Mouse (Mus musculus): ENCODE measurements around the gene Pip4k2a. TPM values are rescaled to one million over a fixed set of nuclear protein-coding genes. Genes with fewer than 3 reads are reported as not detected.
A peak's percentile ranks its signal among the peaks of the same experiment; 100 is the strongest.

Gene Pip4k2a
- polyA plus RNA-seq, 2 experiments: 15.2 to 16.6 TPM

GRCm38 (mm10) chr2:18974882-18975645 is 22.9 kb downstream of the Pip4k2a start:
- H3K27ac ChIP-seq: no peak overlapping the region
- H3K4me3 ChIP-seq (ENCODE audit: insufficient read depth in 1 of 2, low read depth in 2 of 2, low read length in 2 of 2): no peak overlapping the region
- no peaks in the 10 kb centered on the region for H3K36me3 ChIP-seq (replicated peaks; ENCODE audit: control insufficient read depth, insufficient read depth, low read depth)
- peaks cover 4% of the 10 kb centered on the region for H3K9me3 ChIP-seq (ENCODE audit: control insufficient read depth, low read length)
- H3K9ac ChIP-seq (replicated peaks): peak overlapping the region; percentile 25; the same call in 1 of the 2 replicates
- 38% methylated on average over 4 of the region's 4 CpGs for WGBS (ENCODE audit: insufficient replicate concordance)
- TF ChIP-seq CTCF (IDR thresholded peaks at IDR 0.05; ENCODE audit: low read depth): no peak
- 0 out of 2 replicates have a peak, but pooled peaks have one; percentile 2 for TF ChIP-seq EP300 (IDR thresholded peaks at IDR 0.05; ENCODE audit: low read depth)
- DNase-seq (ENCODE audit: low read depth in 3 of 3, low spot score in 3 of 3) (no peak), ATAC-seq (ENCODE audit: insufficient read depth) (peak; percentile 58; the same call in 1 of the 2 replicates)
- H3K27me3 ChIP-seq (ENCODE audit: control insufficient read depth, insufficient read depth, low read length): no peaks in the 10 kb centered on the region
- H3K4me2 ChIP-seq (ENCODE audit: low read depth): no peak overlapping the region
- peaks cover 26 to 31% of the 10 kb centered on the region in 2 experiments for H3K4me1 ChIP-seq (replicated peaks; ENCODE audit: control insufficient read depth in 2 of 2, insufficient read depth in 2 of 2, low read length in 1 of 2)

- no peaks in the 10 kb centered on the region; the same call in 1 of the 2 replicates for H3K36me3 ChIP-seq (replicated peaks; ENCODE audit: control insufficient read depth, insufficient read depth, low read depth)
- H3K9me3 ChIP-seq (ENCODE audit: control insufficient read depth, low read length): peaks cover 4% of the 10 kb centered on the region
- no peak overlapping the region for H3K9ac ChIP-seq (replicated peaks)
- DNase-seq (ENCODE audit: low read depth in 3 of 3, low spot score in 3 of 3) (no peak), ATAC-seq (ENCODE audit: insufficient read depth) (no peak)
- no peak for TF ChIP-seq EP300 (IDR thresholded peaks at IDR 0.05; ENCODE audit: low read depth)
- TF ChIP-seq CTCF (IDR thresholded peaks at IDR 0.05; ENCODE audit: low read depth): no peak
- no peak overlapping the region for H3K4me3 ChIP-seq (ENCODE audit: insufficient read depth in 1 of 2, low read depth in 2 of 2, low read length in 2 of 2)
- H3K4me2 ChIP-seq (ENCODE audit: low read depth): no peak overlapping the region
- H3K4me1 ChIP-seq (replicated peaks; ENCODE audit: control insufficient read depth in 2 of 2, insufficient read depth in 2 of 2, low read length in 1 of 2): peaks cover 50 to 52% of the 10 kb centered on the region in 2 experiments
- no peaks in the 10 kb centered on the region for H3K27me3 ChIP-seq (ENCODE audit: control insufficient read depth, insufficient read depth, low read length)
- WGBS (ENCODE audit: insufficient replicate concordance): 76% methylated on average over 3 of the region's 3 CpGs
- H3K27ac ChIP-seq: no peak overlapping the region
Observed at GRCm38 (mm10) chr2:18971564-18971963, 26.4 kb downstream of the Pip4k2a start.

GRCm38 (mm10) chr2:18970461-18970860 is 27.5 kb downstream of the Pip4k2a start:
- H3K9me3 ChIP-seq (ENCODE audit: control insufficient read depth, low read length): peaks cover 4% of the 10 kb centered on the region
- H3K36me3 ChIP-seq (replicated peaks; ENCODE audit: control insufficient read depth, insufficient read depth, low read depth): no peaks in the 10 kb centered on the region; the same call in 1 of the 2 replicates
- H3K27me3 ChIP-seq (ENCODE audit: control insufficient read depth, insufficient read depth, low read length): no peaks in the 10 kb centered on the region
- no peak overlapping the region for H3K4me3 ChIP-seq (ENCODE audit: insufficient read depth in 1 of 2, low read depth in 2 of 2, low read length in 2 of 2)
- H3K4me2 ChIP-seq (ENCODE audit: low read depth): no peak overlapping the region
- DNase-seq (ENCODE audit: low read depth in 3 of 3, low spot score in 3 of 3) (no peak), ATAC-seq (ENCODE audit: insufficient read depth) (no peak)
- TF ChIP-seq CTCF (IDR thresholded peaks at IDR 0.05; ENCODE audit: low read depth) (no peak), EP300 (IDR thresholded peaks at IDR 0.05; ENCODE audit: low read depth) (no peak)
- H3K9ac ChIP-seq (replicated peaks): peak overlapping the region; percentile 54; the same call in 1 of the 2 replicates
- H3K27ac ChIP-seq: peak overlapping the region; percentile 88
- WGBS (ENCODE audit: insufficient replicate concordance): 62% methylated on average over 2 of the region's 2 CpGs
- peaks cover 51% of the 10 kb centered on the region in 2 experiments for H3K4me1 ChIP-seq (replicated peaks; ENCODE audit: control insufficient read depth in 2 of 2, insufficient read depth in 2 of 2, low read length in 1 of 2)

DNA sequence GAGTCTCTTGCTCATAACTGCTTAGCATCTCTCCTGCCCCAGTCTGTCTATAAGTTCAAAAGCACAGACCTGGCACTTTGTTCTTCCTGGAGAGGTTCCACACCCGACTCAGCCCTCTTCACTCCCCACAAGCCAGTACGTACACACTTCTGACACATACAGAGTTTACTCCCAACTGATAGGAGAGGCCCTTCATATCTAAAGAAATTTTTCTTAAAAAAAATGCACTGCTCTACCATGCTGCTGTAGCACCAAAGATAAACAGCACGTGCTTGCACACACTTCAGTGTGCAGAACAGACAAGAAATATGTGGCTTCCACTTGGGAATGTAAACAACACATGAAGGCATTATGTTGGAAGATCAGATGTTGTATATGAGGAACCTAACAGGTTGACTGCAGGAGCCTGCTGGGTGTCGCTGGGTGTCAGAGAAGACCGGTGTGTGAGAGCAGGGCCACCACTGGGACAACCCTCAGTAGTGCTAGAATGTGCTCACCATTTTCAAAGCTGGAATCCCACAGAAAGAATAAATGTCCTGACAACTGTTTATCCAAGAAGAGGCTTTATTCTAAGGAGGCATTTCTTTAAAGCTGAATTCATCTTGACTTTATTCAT is 28.8 kb downstream of the Pip4k2a start:
- Histone ChIP-seq H3K9ac (replicated peaks) (peak overlapping the region; percentile 54), H3K4me3 (ENCODE audit: insufficient read depth in 1 of 2, low read depth in 2 of 2, low read length in 2 of 2) (peak overlapping the region in 1 of 2 experiments; percentile 25; a peak in 2 of 4 replicates), H3K4me1 (replicated peaks; ENCODE audit: control insufficient read depth in 2 of 2, insufficient read depth in 2 of 2, low read length in 1 of 2) (peaks cover 45 to 49% of the 10 kb centered on the region in 2 experiments), H3K9me3 (ENCODE audit: control insufficient read depth, low read length) (peaks cover 4% of the 10 kb centered on the region), H3K27ac (peak overlapping the region; percentile 88), H3K36me3 (replicated peaks; ENCODE audit: control insufficient read depth, insufficient read depth, low read depth) (no peaks in the 10 kb centered on the region; the same call in 1 of the 2 replicates), H3K27me3 (ENCODE audit: control insufficient read depth, insufficient read depth, low read length) (no peaks in the 10 kb centered on the region), H3K4me2 (ENCODE audit: low read depth) (peak overlapping the region; percentile 57)
- WGBS (ENCODE audit: insufficient replicate concordance): 13% methylated on average over 5 of the region's 5 CpGs
- TF ChIP-seq EP300 (IDR thresholded peaks at IDR 0.05; ENCODE audit: low read depth) (peak; percentile 84), CTCF (IDR thresholded peaks at IDR 0.05; ENCODE audit: low read depth) (no peak)
- DNase-seq (ENCODE audit: low read depth in 3 of 3, low spot score in 3 of 3) (peak; percentile 50 to 60 (median 56)), ATAC-seq (ENCODE audit: insufficient read depth) (peak; percentile 95)

Data from liver, embryonic 14.5 days (tissue).